Mouse (Mus musculus) CH12.LX (cell line): ENCODE data around the gene Tbl2. TPM values are rescaled to one million over a fixed set of nuclear protein-coding genes. Genes with fewer than 3 reads are reported as not detected.

Experiments used
- DNase-seq: peaks from one replicate; pipeline ENCODE4 v3.0.0-alpha.2; 2013; ENCODE audit errors: extremely low read depth
- H3K27ac ChIP-seq: 2 replicates; pipeline ENCODE4 v1.5.1; 2012; ENCODE audit warnings: low read depth, mild to moderate bottlenecking, control low read depth, moderate library complexity; ENCODE audit not compliant: insufficient read depth
- H3K27me3 ChIP-seq: replicated peaks from 2 replicates; pipeline ENCODE3; 2012; ENCODE audit warnings: inconsistent platforms
- H3K36me3 ChIP-seq, 2 experiments: replicated peaks in 1 of 2; 2 replicates each; pipeline versions ENCODE3 to v1.6.1; 2012; ENCODE audit warnings: inconsistent platforms in 1 of 2, low read length in 1 of 2, mild to moderate bottlenecking in 1 of 2, mixed read lengths in 1 of 2, moderate library complexity in 1 of 2; ENCODE audit not compliant: control insufficient read depth in 1 of 2, insufficient read depth in 1 of 2
- H3K4me1 ChIP-seq, 2 experiments: 2 replicates each; pipeline ENCODE4 v1.6.1; 2012; ENCODE audit warnings: inconsistent platforms in 1 of 2, moderate library complexity in 1 of 2; ENCODE audit not compliant: insufficient read depth in 2 of 2, control insufficient read depth in 1 of 2
- H3K4me2 ChIP-seq: 2 replicates; pipeline ENCODE4 v1.6.1; 2012; ENCODE audit warnings: low read depth, mild to moderate bottlenecking, control low read depth; ENCODE audit not compliant: poor library complexity, insufficient read depth, severe bottlenecking
- H3K4me3 ChIP-seq, 3 experiments: fragments of 150-350 bp in 1 of 3; sonication (generic) in 1 of 3; replicated peaks in 1 of 3; 2 replicates each; pipeline versions ENCODE3 to v1.5.1; 2011 to 2012; ENCODE audit warnings: low read depth in 2 of 3, low read length in 2 of 3, mild to moderate bottlenecking in 2 of 3, moderate library complexity in 2 of 3, control low read depth in 1 of 3, improper control_type of control experiment in 1 of 3, inconsistent platforms in 1 of 3, mixed read lengths in 1 of 3; ENCODE audit not compliant: poor library complexity in 1 of 3
- H3K79me2 ChIP-seq: replicated peaks from 2 replicates; pipeline ENCODE4 v1.6.1; 2012; ENCODE audit warnings: mild to moderate bottlenecking, moderate library complexity; ENCODE audit not compliant: control insufficient read depth, poor library complexity, insufficient read depth, severe bottlenecking; ENCODE audit errors: extremely low read depth
- H3K9ac ChIP-seq: 2 replicates; pipeline ENCODE4 v1.6.1; 2012; ENCODE audit warnings: low read depth, mild to moderate bottlenecking, control low read depth, moderate library complexity; ENCODE audit not compliant: insufficient read depth
- H3K9me3 ChIP-seq: replicated peaks from 2 replicates; pipeline ENCODE3; 2012; ENCODE audit warnings: low read length, inconsistent platforms, mixed read lengths
- CHD1 ChIP-seq: IDR thresholded peaks from 2 replicates; pipeline ENCODE4 v1.6.1; 2012; ENCODE audit warnings: low read depth, low read length, improper control_type of control experiment, inconsistent platforms
- E2F4 ChIP-seq: IDR thresholded peaks from 2 replicates; pipeline ENCODE4 v1.6.1; 2011; ENCODE audit warnings: low read depth, low read length, improper control_type of control experiment; ENCODE audit not compliant: insufficient replicate concordance
- ELF1 ChIP-seq: IDR thresholded peaks from 2 replicates; pipeline ENCODE4 v1.6.1; 2014; ENCODE audit warnings: low read depth, mild to moderate bottlenecking, inconsistent platforms, low read length, improper control_type of control experiment
- EP300 ChIP-seq: IDR thresholded peaks from 2 replicates; pipeline ENCODE4 v1.6.1; 2011; ENCODE audit warnings: low read length, improper control_type of control experiment
- ETS1 ChIP-seq: conservative IDR thresholded peaks from 2 replicates; pipeline ENCODE4 v1.6.1; 2012; ENCODE audit warnings: low read depth, mild to moderate bottlenecking, inconsistent platforms, low read length, improper control_type of control experiment, moderate library complexity
- JUN ChIP-seq: IDR thresholded peaks from 2 replicates; pipeline ENCODE4 v1.6.1; 2011; ENCODE audit warnings: low read depth, mild to moderate bottlenecking, low read length, improper control_type of control experiment, moderate library complexity; ENCODE audit not compliant: insufficient read depth
- MAFK ChIP-seq: IDR thresholded peaks from 2 replicates; pipeline ENCODE4 v1.6.1; 2011; ENCODE audit warnings: low read length, improper control_type of control experiment; ENCODE audit not compliant: insufficient replicate concordance
- MAZ ChIP-seq: IDR thresholded peaks from 2 replicates; pipeline ENCODE4 v1.6.1; 2012; ENCODE audit warnings: low read depth, mild to moderate bottlenecking, inconsistent platforms, low read length, improper control_type of control experiment, moderate library complexity
- MEF2A ChIP-seq: IDR thresholded peaks from 2 replicates; pipeline ENCODE4 v1.6.1; 2014; ENCODE audit warnings: low read depth, mild to moderate bottlenecking, inconsistent platforms, low read length, improper control_type of control experiment, borderline replicate concordance
- PAX5 ChIP-seq: IDR thresholded peaks from 2 replicates; pipeline ENCODE4 v1.6.1; 2012; ENCODE audit warnings: low read length, inconsistent platforms, mixed read lengths
- POLR2A ChIP-seq: IDR thresholded peaks from 2 replicates; pipeline ENCODE4 v1.6.1; 2011; ENCODE audit warnings: low read depth, mild to moderate bottlenecking, improper control_type of control experiment, low read length
- RCOR1 ChIP-seq: conservative IDR thresholded peaks from 2 replicates; pipeline ENCODE4 v1.6.1; 2012; ENCODE audit warnings: low read depth, mild to moderate bottlenecking, inconsistent platforms, low read length, improper control_type of control experiment
- SIN3A ChIP-seq: IDR thresholded peaks from 2 replicates; pipeline ENCODE4 v1.6.1; 2012; ENCODE audit warnings: low read length, improper control_type of control experiment, inconsistent platforms
- UBTF ChIP-seq: IDR thresholded peaks from 2 replicates; pipeline ENCODE4 v1.6.1; 2012; ENCODE audit warnings: low read depth, mild to moderate bottlenecking, inconsistent platforms, low read length, improper control_type of control experiment, moderate library complexity
- USF2 ChIP-seq: conservative IDR thresholded peaks from 2 replicates; pipeline ENCODE4 v1.6.1; 2011; ENCODE audit warnings: low read depth, low read length, improper control_type of control experiment
- dilution Hi-C: fragments of 300-500 bp; cut with MboI; formaldehyde crosslinking; loops from 2 replicates; pipeline ENCODE4 v1.14.3; 2020; ENCODE audit warnings: low sequenced_read_pairs; ENCODE audit not compliant: extremely low pct_unique_long_range_greater_than_20kb, extremely low pct_ligation_motif_present
- in situ Hi-C: fragments of 300-500 bp; cut with MboI; formaldehyde crosslinking; loops from 3 replicates; pipeline ENCODE4 v1.14.3; 2019; ENCODE audit warnings: low sequenced_read_pairs, low pct_ligation_motif_present, low pct_unique_long_range_greater_than_20kb, mixed read lengths
- polyA plus RNA-seq: library from polyadenylated mRNA; unstranded; fragments of >175 nt; gene quantifications from 2 replicates; pipeline ENCODE4 v1.2.1, GENCODE M21; 2012; ENCODE audit warnings: low read depth; ENCODE audit not compliant: insufficient read length
- total RNA-seq, 2 experiments: library from RNA; depleted of rRNA; stranded (reverse); fragments of 300-350 nt in 1 of 2; fragments of >200 nt in 1 of 2; gene quantifications; 2 replicates each; pipeline ENCODE4 v1.2.3; 2012 to 2014

Gene Tbl2
- total and polyA plus RNA-seq, 3 experiments: 20.0 to 31.9 (median 24.8) TPM

DNA sequence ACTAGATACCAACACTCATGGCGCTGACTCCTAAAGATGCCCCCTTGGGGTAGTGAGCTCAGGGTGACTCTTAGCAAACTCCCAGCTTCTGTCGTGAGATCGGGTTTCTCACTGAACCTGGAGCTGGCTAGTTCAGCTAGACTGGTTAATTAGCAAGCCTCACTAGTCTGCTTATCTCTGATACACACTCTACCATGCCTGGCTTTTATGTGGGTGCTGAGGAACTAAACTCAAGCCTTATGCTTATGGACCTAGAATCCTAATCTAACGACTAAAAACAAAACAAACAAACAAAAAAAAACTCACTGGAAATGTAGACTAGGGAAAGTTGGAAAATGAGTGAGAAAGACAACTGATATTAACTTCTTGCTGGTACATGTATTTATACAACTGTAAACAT is 5.0 kb upstream of the Tbl2 start:
- TF ChIP-seq RCOR1 (no peak), E2F4 (no peak), ETS1 (no peak), ELF1 (no peak), MAFK (no peak), MEF2A (no peak), EP300 (no peak), SIN3A (no peak), MAZ (no peak), USF2 (no peak)
- Histone ChIP-seq H3K27me3 (peaks cover 40% of the 10 kb centered on the region), H3K4me3 (no peak overlapping the region), H3K9ac (no peak overlapping the region), H3K4me2 (no peak overlapping the region), H3K9me3 (peaks cover 6% of the 10 kb centered on the region), H3K36me3 (no peaks in the 10 kb centered on the region), H3K4me1 (peaks cover 0 to 8% of the 10 kb centered on the region in 2 experiments; a peak in 2 of 4 replicates), H3K79me2 (no peaks in the 10 kb centered on the region), H3K27ac (no peak overlapping the region)
- no peak for DNase-seq
- dilution Hi-C loops (no loop called here), in situ Hi-C loops (no loop called here)

DNA sequence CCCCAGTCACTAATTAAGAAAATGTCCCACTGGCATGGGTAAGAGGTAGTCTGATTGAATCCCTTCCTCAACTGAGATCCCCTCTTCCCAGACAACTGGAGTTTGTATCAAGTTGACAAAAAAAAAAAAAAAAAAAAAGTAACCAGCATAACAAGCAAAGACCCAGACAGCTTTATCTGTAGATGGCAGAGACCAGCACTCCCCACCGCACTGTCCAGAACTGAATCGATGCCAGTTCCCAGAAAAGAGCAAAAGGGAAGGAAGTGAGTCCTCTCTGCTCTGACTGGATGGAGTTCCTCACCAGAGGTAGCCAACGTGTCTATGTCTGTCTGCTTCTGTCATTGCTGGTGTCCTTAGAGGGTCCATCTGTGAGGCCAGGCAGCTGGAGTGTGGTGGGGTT is 3.9 kb upstream of the Tbl2 start:
- no peak overlapping the region for H3K9ac ChIP-seq
- peaks cover 0 to 12% of the 10 kb centered on the region in 2 experiments; a peak in 2 of 4 replicates for H3K4me1 ChIP-seq
- H3K27ac ChIP-seq: no peak overlapping the region
- H3K27me3 ChIP-seq: peaks cover 31% of the 10 kb centered on the region
- TF ChIP-seq ELF1: no peak
- TF ChIP-seq UBTF: no peak
- no peak for TF ChIP-seq JUN
- TF ChIP-seq PAX5: no peak
- no peak for TF ChIP-seq CHD1
- TF ChIP-seq POLR2A: no peak
- no peak overlapping the region for H3K4me3 ChIP-seq
- in situ Hi-C loops (no loop called here), dilution Hi-C loops (no loop called here)
- H3K4me2 ChIP-seq: no peak overlapping the region
- peaks cover 5% of the 10 kb centered on the region for H3K79me2 ChIP-seq
- no peaks in the 10 kb centered on the region for H3K36me3 ChIP-seq
- DNase-seq: no peak
- peaks cover 6% of the 10 kb centered on the region for H3K9me3 ChIP-seq
